Mouse (Mus musculus) thymus, postnatal 36 days (tissue): ENCODE measurements around the gene Cfdp1.
A peak's percentile ranks its signal among the peaks of the same experiment; 100 is the strongest.
"Not testable (repeated sequence)": the region's sequence is repeated elsewhere in the genome, so short reads cannot be mapped to it uniquely, and the experiment has no call there.

ENCODE experiments used
- DNase-seq, 2 experiments: peaks; one replicate each; pipeline ENCODE4 v3.0.0; 2022; ENCODE audit warnings: mixed read lengths in 2 of 2

The Cfdp1 gene

GRCm38 (mm10) chr8:111853219-111853618 is 872 bp downstream of the Cfdp1 start:
- DNase-seq, result not testable (repeated sequence)

- DNase-seq, result no peak
These were observed 7.3 kb downstream of the Cfdp1 start for GRCm38 (mm10) chr8:111846746-111847145.

- no peak for DNase-seq
These were observed 18.6 kb downstream of the Cfdp1 start for GRCm38 (mm10) chr8:111835540-111835939.

GRCm38 (mm10) chr8:111834011-111834410 is 20.1 kb downstream of the Cfdp1 start:
- no peak for DNase-seq

- no peak for DNase-seq
These were observed 21.1 kb downstream of the Cfdp1 start for GRCm38 (mm10) chr8:111832983-111833382.

- DNase-seq, result no peak
These were observed 22.1 kb downstream of the Cfdp1 start for GRCm38 (mm10) chr8:111831996-111832395.

- DNase-seq, result no peak
These were observed 25.5 kb downstream of the Cfdp1 start for GRCm38 (mm10) chr8:111828595-111828994.

GRCm38 (mm10) chr8:111825219-111825618 is 28.9 kb downstream of the Cfdp1 start:
- DNase-seq, result no peak

- DNase-seq, result no peak
These were observed 29.8 kb downstream of the Cfdp1 start for GRCm38 (mm10) chr8:111824334-111824733.

- peak; percentile 55 to 61 for DNase-seq
These were observed 32.9 kb downstream of the Cfdp1 start for GRCm38 (mm10) chr8:111821199-111821598.

GRCm38 (mm10) chr8:111820691-111821090 is 33.4 kb downstream of the Cfdp1 start:
- peak in 1 of 2 experiments; percentile 6 for DNase-seq

- DNase-seq, result no peak
These were observed 34.1 kb downstream of the Cfdp1 start for GRCm38 (mm10) chr8:111820018-111820417.

- no peak for DNase-seq
These were observed 35.5 kb downstream of the Cfdp1 start for GRCm38 (mm10) chr8:111818556-111818955.

- DNase-seq, result no peak
These were observed 39.0 kb downstream of the Cfdp1 start for GRCm38 (mm10) chr8:111815078-111815477.

- no peak for DNase-seq
These were observed 40.3 kb downstream of the Cfdp1 start for GRCm38 (mm10) chr8:111813818-111814217.

GRCm38 (mm10) chr8:111812835-111813234 is 41.3 kb downstream of the Cfdp1 start:
- no peak for DNase-seq

- no peak for DNase-seq
These were observed 43.3 kb downstream of the Cfdp1 start for GRCm38 (mm10) chr8:111810656-111811336.

- no peak for DNase-seq
These were observed 45.0 kb downstream of the Cfdp1 start for GRCm38 (mm10) chr8:111808891-111809622.

GRCm38 (mm10) chr8:111808006-111808405 is 46.1 kb downstream of the Cfdp1 start:
- DNase-seq, result no peak

GRCm38 (mm10) chr8:111803362-111803761 is 50.7 kb downstream of the Cfdp1 start:
- no peak for DNase-seq

GRCm38 (mm10) chr8:111802256-111802655 is 51.8 kb downstream of the Cfdp1 start:
- DNase-seq, result no peak

GRCm38 (mm10) chr8:111801456-111801855 is 52.6 kb downstream of the Cfdp1 start:
- DNase-seq, result no peak

- DNase-seq, result no peak
These were observed 57.6 kb downstream of the Cfdp1 start for GRCm38 (mm10) chr8:111796528-111796927.

GRCm38 (mm10) chr8:111793324-111793917 is 60.7 kb downstream of the Cfdp1 start:
- DNase-seq, result no peak
